8 mouse cellular contexts compared by ENCODE assay signal in the genomic region with DNA sequence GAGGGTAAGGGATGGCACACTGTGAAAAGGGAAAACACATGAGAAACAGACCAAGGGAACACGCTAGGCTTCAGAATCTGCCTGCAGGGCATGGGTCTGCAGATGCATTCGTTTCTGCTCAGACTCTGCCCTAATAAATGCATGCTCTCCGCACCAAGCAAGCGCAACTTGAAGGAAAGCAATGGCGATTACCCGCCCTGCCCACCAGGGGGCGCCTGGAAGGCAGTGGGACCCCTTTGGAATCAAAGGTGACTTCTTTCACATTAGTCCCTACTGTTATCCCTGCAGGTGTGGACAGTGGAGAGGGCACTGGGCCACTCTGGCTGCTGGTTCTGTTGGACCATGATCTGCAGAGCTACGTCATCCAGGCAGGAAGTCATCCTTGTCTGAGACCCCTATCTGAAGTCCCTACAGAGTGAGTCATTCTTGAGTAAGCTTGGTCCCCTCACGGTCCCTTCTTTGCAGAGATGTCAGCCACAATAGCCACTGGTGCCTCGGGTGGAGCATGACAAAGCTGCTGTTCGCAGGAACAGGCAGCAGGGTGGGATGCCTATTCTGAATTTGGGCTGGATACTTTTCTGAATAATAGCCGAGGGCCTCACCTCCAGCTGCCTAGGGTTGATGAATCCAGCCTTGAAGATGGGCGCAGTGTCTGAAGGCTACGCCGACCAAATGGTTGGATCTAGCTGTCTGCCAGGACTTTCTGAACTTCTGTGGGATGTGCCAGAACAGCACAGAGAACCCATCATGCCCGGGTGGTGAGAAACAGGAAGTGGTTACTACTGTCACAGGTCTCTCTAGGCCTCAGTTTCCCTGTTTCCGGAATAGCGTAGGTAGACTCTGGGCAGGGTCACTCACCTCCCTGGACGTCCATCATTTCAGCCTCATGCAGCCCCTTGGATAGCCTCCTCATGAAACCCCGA. TPM values are rescaled to one million over a fixed set of nuclear protein-coding genes. Genes with fewer than 3 reads are reported as not detected.
DNase-seq lines count a peak whose midpoint lies in the region; ATAC-seq and TF ChIP-seq lines count a peak whose summit lies in the region.

No protein-coding gene starts in this region.

- WGBS in lung, adult 2 months, result 53% methylated on average over 20 of the region's 20 CpGs
- WGBS in embryonic facial prominence, embryonic 13.5 days, result 45% methylated on average over 20 of the region's 20 CpGs
- 57% methylated on average over 20 of the region's 20 CpGs for WGBS in intestine, postnatal 0 days

- ATAC-seq in embryonic facial prominence, embryonic 13.5 days (ENCODE audit: insufficient number of reproducible peaks, insufficient read depth, low FRiP score, low TSS enrichment, low read depth), result no peak
- ATAC-seq in intestine, postnatal 0 days, result peak; percentile 27

- peak; percentile 58 for DNase-seq in lung, adult 2 months
- no peak for DNase-seq in lung, postnatal 25 days (ENCODE audit: low spot score)
- peak; percentile 75 for DNase-seq in R1 (ENCODE audit: low read depth, low spot score)
- DNase-seq in lung, postnatal 4 days, result peak; percentile 59 to 69
- peak; percentile 58 to 80 for DNase-seq in thymus, postnatal 10 days (ENCODE audit: low spot score in 2 of 2)
- no peak for DNase-seq in urinary bladder, postnatal 14 days (ENCODE audit: low spot score)

- TF ChIP-seq POLR2A in lung, adult 2 months (IDR thresholded peaks at IDR 0.05; ENCODE audit: borderline replicate concordance, extremely low read depth, low read depth, low read length), result no peak

- no peak overlapping the region for H3K9ac ChIP-seq in embryonic facial prominence, embryonic 13.5 days
- H3K9ac ChIP-seq in intestine, postnatal 0 days (ENCODE audit: low read depth, low read length), result peak overlapping the region; percentile 26; the same call in 1 of the 2 replicates

- no peak overlapping the region for H3K4me2 ChIP-seq in embryonic facial prominence, embryonic 13.5 days
- H3K4me2 ChIP-seq in intestine, postnatal 0 days (replicated peaks; ENCODE audit: low read depth), result no peak overlapping the region

- no peak overlapping the region for H3K4me3 ChIP-seq in lung, adult 2 months (replicated peaks; ENCODE audit: extremely low read depth, low read depth, low read length)
- no peak overlapping the region for H3K4me3 ChIP-seq in embryonic facial prominence, embryonic 13.5 days
- no peak overlapping the region for H3K4me3 ChIP-seq in intestine, postnatal 0 days (ENCODE audit: low read depth, low read length)

- H3K27me3 ChIP-seq in embryonic facial prominence, embryonic 13.5 days, result no peaks in the 10 kb centered on the region
- H3K27me3 ChIP-seq in intestine, postnatal 0 days (replicated peaks; ENCODE audit: control insufficient read depth, insufficient read depth, low read length), result no peaks in the 10 kb centered on the region

- peaks cover 4% of the 10 kb centered on the region for H3K36me3 ChIP-seq in embryonic facial prominence, embryonic 13.5 days
- no peaks in the 10 kb centered on the region for H3K36me3 ChIP-seq in intestine, postnatal 0 days (ENCODE audit: control insufficient read depth, insufficient read depth)

- peaks cover 14% of the 10 kb centered on the region for H3K4me1 ChIP-seq in lung, adult 2 months (ENCODE audit: control insufficient read depth, insufficient read depth, low read length)
- H3K4me1 ChIP-seq in embryonic facial prominence, embryonic 13.5 days, result peaks cover 34% of the 10 kb centered on the region
- H3K4me1 ChIP-seq in intestine, postnatal 0 days (replicated peaks; ENCODE audit: control insufficient read depth, insufficient read depth, low read length), result peaks cover 14% of the 10 kb centered on the region

- TF ChIP-seq CTCF in lung, adult 2 months (IDR thresholded peaks at IDR 0.05; ENCODE audit: insufficient read depth, low read length), result peak; percentile 78
- peak; percentile 95 for TF ChIP-seq CTCF in intestine, postnatal 0 days (IDR thresholded peaks at IDR 0.05; ENCODE audit: low read depth)

- H3K27ac ChIP-seq in embryonic facial prominence, embryonic 13.5 days, result peak overlapping the region; percentile 52
- H3K27ac ChIP-seq in intestine, postnatal 0 days (ENCODE audit: low read depth, low read length), result 0 out of 2 replicates have a peak overlapping the region, but pooled peaks have one; percentile 75

- H3K9me3 ChIP-seq in embryonic facial prominence, embryonic 13.5 days, result no peaks in the 10 kb centered on the region
- no peaks in the 10 kb centered on the region for H3K9me3 ChIP-seq in intestine, postnatal 0 days (ENCODE audit: control insufficient read depth)

RNA-seq across cellular contexts. Expression of a gene that starts 32.5 kb away (rescaled TPM):
- 28.9 and 32.4 TPM in 2 replicates for polyA plus RNA-seq in lung, adult 2 months (2012; rRNA removed)
- polyA plus RNA-seq in embryonic facial prominence, embryonic 13.5 days (2015; fragmentation: Nextera tagmentation; extraction: Ambion mirVana), result 31.4 and 34.1 TPM in 2 replicates
- polyA plus RNA-seq in intestine, postnatal 0 days (2015; fragmentation: Nextera tagmentation; extraction: Ambion mirVana), result 73.8 and 80.0 TPM in 2 replicates

RNA-seq across cellular contexts. Expression of a gene that starts 42.4 kb away (rescaled TPM):
- polyA plus RNA-seq in lung, adult 2 months (2012; rRNA removed), result 41.7 and 44.9 TPM in 2 replicates
- polyA plus RNA-seq in embryonic facial prominence, embryonic 13.5 days (2015; fragmentation: Nextera tagmentation; extraction: Ambion mirVana), result 29.4 and 32.7 TPM in 2 replicates
- polyA plus RNA-seq in intestine, postnatal 0 days (2015; fragmentation: Nextera tagmentation; extraction: Ambion mirVana), result 10.3 and 12.1 TPM in 2 replicates

Comparison
In these comparisons a context has a peak if more than half of its experiments do, and no peak if none do; other contexts are left out.
1. DNase-seq: peak in lung, adult 2 months (single experiment), R1 (single experiment), lung, postnatal 4 days (2 of 2) and thymus, postnatal 10 days (2 of 2); none in lung, postnatal 25 days (single experiment) and urinary bladder, postnatal 14 days (single experiment).